Mouse (Mus musculus) spleen, adult 2 months (tissue): ENCODE results near the gene A130010J15Rik. TPM values are rescaled to one million over a fixed set of nuclear protein-coding genes. Genes with fewer than 3 reads are reported as not detected.
A peak's percentile ranks its signal among the peaks of the same experiment; 100 is the strongest.

ENCODE experiments used
- DNase-seq, 2 experiments: peaks; one replicate each; pipeline versions ENCODE4 v3.0.0 to v3.0.0-alpha.2; 2012 to 2021; ENCODE audit warnings: low spot score in 2 of 2, low read depth in 1 of 2
- H3K27ac ChIP-seq: fragments of 200-500 bp; 2 replicates; pipeline ENCODE4 v1.5.1; 2012; ENCODE audit warnings: low read length, inconsistent platforms; ENCODE audit not compliant: insufficient read depth
- H3K27me3 ChIP-seq: fragments of 200-500 bp; 2 replicates; pipeline ENCODE4 v1.6.1; 2012; ENCODE audit warnings: mild to moderate bottlenecking, moderate library complexity, low read length, inconsistent platforms; ENCODE audit not compliant: control insufficient read depth, insufficient read depth
- H3K36me3 ChIP-seq: fragments of 200-500 bp; 2 replicates; pipeline ENCODE4 v1.6.1; 2012; ENCODE audit warnings: mild to moderate bottlenecking, low read length, inconsistent platforms; ENCODE audit not compliant: control insufficient read depth, insufficient read depth
- H3K4me1 ChIP-seq: fragments of 200-500 bp; 2 replicates; pipeline ENCODE4 v1.6.1; 2011; ENCODE audit warnings: inconsistent platforms; ENCODE audit not compliant: control insufficient read depth, insufficient read depth, insufficient read length
- H3K4me3 ChIP-seq: fragments of 200-500 bp; 2 replicates; pipeline ENCODE4 v1.5.1; 2011; ENCODE audit warnings: mild to moderate bottlenecking, inconsistent platforms; ENCODE audit not compliant: insufficient read depth, insufficient read length; ENCODE audit errors: extremely low read depth
- CTCF ChIP-seq: fragments of 200-500 bp; IDR thresholded peaks from 2 replicates; pipeline ENCODE4 v1.5.1; 2011; ENCODE audit warnings: mild to moderate bottlenecking, inconsistent platforms; ENCODE audit not compliant: insufficient read depth, insufficient read length, insufficient replicate concordance; ENCODE audit errors: extremely low read depth
- POLR2A ChIP-seq: fragments of 200-500 bp; IDR thresholded peaks from 2 replicates; pipeline ENCODE4 v1.6.1; 2011; ENCODE audit warnings: low read depth, low read length, inconsistent platforms
- WGBS: fragments of 180-500 bp; shearing (Covaris S2); methylation state at CpG from one replicate; pipeline ENCODE4 v1.1.7; 2018; 5-methylcytosine and 5-hydroxymethylcytosine counted together
- polyA plus RNA-seq: library from polyadenylated mRNA; depleted of rRNA; stranded (reverse); fragments of >200 nt; gene quantifications from 2 replicates; pipeline ENCODE4 v1.2.3, GENCODE M21; 2012

The A130010J15Rik gene
- polyA plus RNA-seq, 1 experiment = 1.8 TPM

- 20% methylated on average over 3 of the region's 3 CpGs for WGBS
- peak; percentile 31 to 34 for DNase-seq
- Histone ChIP-seq H3K4me3 (no peak overlapping the region), H3K27me3 (no peaks in the 10 kb centered on the region), H3K4me1 (peaks cover 13% of the 10 kb centered on the region), H3K27ac (peak overlapping the region; percentile 80), H3K36me3 (peaks cover 38% of the 10 kb centered on the region)
- TF ChIP-seq POLR2A = no peak
- no peak for TF ChIP-seq CTCF
Observed at GRCm38 (mm10) chr1:193181104-193181503, 13.3 kb downstream of the A130010J15Rik start.

GRCm38 (mm10) chr1:193188257-193188656 is 20.4 kb downstream of the A130010J15Rik start:
- H3K36me3 ChIP-seq = peaks cover 71% of the 10 kb centered on the region
- 86% methylated on average over 6 of the region's 6 CpGs for whole genome bisulfite sequencing

GRCm38 (mm10) chr1:193189151-193189621 is 21.3 kb downstream of the A130010J15Rik start:
- 18% methylated on average over 9 of the region's 9 CpGs for WGBS
- H3K27ac ChIP-seq = peak overlapping the region; percentile 92
- TF ChIP-seq CTCF = no peak
- no peak for TF ChIP-seq POLR2A
- H3K4me3 ChIP-seq = no peak overlapping the region
- no peaks in the 10 kb centered on the region for H3K27me3 ChIP-seq
- DNase-seq = peak in 1 of 2 experiments; percentile 70
- peaks cover 30% of the 10 kb centered on the region for H3K4me1 ChIP-seq
- peaks cover 74% of the 10 kb centered on the region for H3K36me3 ChIP-seq

More at GRCm38 (mm10) chr1:193188257-193188656, 20.4 kb downstream of the A130010J15Rik start:
- peak overlapping the region; percentile 92 for H3K27ac ChIP-seq
- TF ChIP-seq CTCF = no peak
- no peak for DNase-seq
- H3K4me1 ChIP-seq = peaks cover 30% of the 10 kb centered on the region
- H3K27me3 ChIP-seq = no peaks in the 10 kb centered on the region
- H3K4me3 ChIP-seq = no peak overlapping the region

- H3K4me3 ChIP-seq = no peak overlapping the region
- TF ChIP-seq CTCF = no peak
- no peaks in the 10 kb centered on the region for H3K27me3 ChIP-seq
- DNase-seq = no peak
- H3K4me1 ChIP-seq = peaks cover 30% of the 10 kb centered on the region
- 16% methylated on average over 3 of the region's 3 CpGs for WGBS
- peaks cover 75% of the 10 kb centered on the region for H3K36me3 ChIP-seq
- peak overlapping the region; percentile 92 for H3K27ac ChIP-seq
Observed at GRCm38 (mm10) chr1:193189771-193190170, 21.9 kb downstream of the A130010J15Rik start.

GRCm38 (mm10) chr1:193191675-193192283 is 23.9 kb downstream of the A130010J15Rik start:
- Histone ChIP-seq H3K4me1 (peaks cover 30% of the 10 kb centered on the region), H3K27me3 (no peaks in the 10 kb centered on the region), H3K4me3 (no peak overlapping the region), H3K36me3 (peaks cover 73% of the 10 kb centered on the region), H3K27ac (peak overlapping the region; percentile 92)
- 46% methylated on average over 7 of the region's 7 CpGs for WGBS
- DNase-seq = no peak
- TF ChIP-seq POLR2A = no peak
- no peak for TF ChIP-seq CTCF

- Histone ChIP-seq H3K27ac (no peak overlapping the region), H3K4me1 (peaks cover 44% of the 10 kb centered on the region), H3K4me3 (no peak overlapping the region), H3K27me3 (no peaks in the 10 kb centered on the region), H3K36me3 (peaks cover 74% of the 10 kb centered on the region)
- TF ChIP-seq POLR2A (no peak), CTCF (no peak)
- 90% methylated on average over 3 of the region's 3 CpGs for WGBS
- DNase-seq = no peak
Observed at GRCm38 (mm10) chr1:193194416-193195140, 26.7 kb downstream of the A130010J15Rik start.

GRCm38 (mm10) chr1:193195169-193195810 is 27.4 kb downstream of the A130010J15Rik start:
- Histone ChIP-seq H3K27ac (no peak overlapping the region), H3K27me3 (no peaks in the 10 kb centered on the region), H3K36me3 (peaks cover 69% of the 10 kb centered on the region), H3K4me1 (peaks cover 38% of the 10 kb centered on the region; the same call in 1 of the 2 replicates), H3K4me3 (no peak overlapping the region)
- 83% methylated on average over 3 of the region's 3 CpGs for WGBS
- no peak for TF ChIP-seq POLR2A
- no peak for TF ChIP-seq CTCF
- no peak for DNase-seq
